Comparison of ENCODE assay signal across 11 mouse cellular contexts in genomic region chr2:26188517-26188916, GRCm38 (mm10). TPM values are rescaled to one million over a fixed set of nuclear protein-coding genes. Genes with fewer than 3 reads are reported as not detected.
A peak's percentile ranks its signal among the peaks of the same experiment; 100 is the strongest.
DNase-seq lines count a peak whose midpoint lies in the region; ATAC-seq and TF ChIP-seq lines count a peak whose summit lies in the region.
"Had no signal": no experiment of that assay in that cellular context is flagged by ENCODE, and none has a peak within 500 bp of the region (broad histone marks: within the 10 kb centered on the region; RNA-seq: fewer than 3 reads in every experiment).

No protein-coding gene starts in this region.

- peak; percentile 53 for ATAC-seq in intestine, embryonic 15.5 days
- peak; percentile 48; the same call in 1 of the 2 replicates for ATAC-seq in megakaryocyte-erythroid progenitor cell, adult 5-6 weeks (replicated peaks; ENCODE audit: low FRiP score, low TSS enrichment, poor library complexity, severe bottlenecking)
- no peak for ATAC-seq in forebrain, embryonic 14.5 days
- ATAC-seq in midbrain, embryonic 15.5 days (replicated peaks) = no peak
- ATAC-seq: hindbrain, embryonic 16.5 days had no signal

- H3K27ac ChIP-seq in intestine, embryonic 15.5 days = no peak overlapping the region
- H3K27ac ChIP-seq in forebrain, embryonic 14.5 days (ENCODE audit: low read depth, low read length) = no peak overlapping the region
- H3K27ac ChIP-seq in midbrain, embryonic 15.5 days = no peak overlapping the region
- H3K27ac ChIP-seq in layer of hippocampus, adult 2 months = no peak overlapping the region
- H3K27ac ChIP-seq: embryonic facial prominence, embryonic 12.5 days had no signal

- no peak overlapping the region for H3K9ac ChIP-seq in intestine, embryonic 15.5 days
- no peak overlapping the region for H3K9ac ChIP-seq in forebrain, embryonic 14.5 days (ENCODE audit: low read length)
- H3K9ac ChIP-seq in midbrain, embryonic 15.5 days = no peak overlapping the region
- H3K9ac ChIP-seq: embryonic facial prominence, embryonic 12.5 days had no signal

- no peaks in the 10 kb centered on the region for H3K36me3 ChIP-seq in intestine, embryonic 15.5 days
- no peaks in the 10 kb centered on the region for H3K36me3 ChIP-seq in forebrain, embryonic 14.5 days (ENCODE audit: control insufficient read depth, insufficient read depth, low read length)
- H3K36me3 ChIP-seq in midbrain, embryonic 15.5 days (replicated peaks) = no peaks in the 10 kb centered on the region
- H3K36me3 ChIP-seq: embryonic facial prominence, embryonic 12.5 days had no signal

- H3K4me3 ChIP-seq in intestine, embryonic 15.5 days (replicated peaks) = no peak overlapping the region
- H3K4me3 ChIP-seq in forebrain, embryonic 14.5 days (ENCODE audit: low read depth, low read length) = no peak overlapping the region
- H3K4me3 ChIP-seq in midbrain, embryonic 15.5 days = no peak overlapping the region
- no peak overlapping the region for H3K4me3 ChIP-seq in layer of hippocampus, adult 2 months
- H3K4me3 ChIP-seq: embryonic facial prominence, embryonic 12.5 days; megakaryocyte, embryonic 14.5 days had no signal

- no peak for TF ChIP-seq CTCF in layer of hippocampus, adult 2 months (conservative IDR thresholded peaks at IDR 0.05)

- peak; percentile 94 for DNase-seq in 416B (ENCODE audit: low read depth)
- peak; percentile 14 for DNase-seq in CD4-positive helper T cell, adult 2 months (ENCODE audit: low read depth, low spot score)
- DNase-seq in left cerebral cortex, adult 18-20 months (ENCODE audit: low spot score in 2 of 2) = no peak
- no peak for DNase-seq in forebrain, embryonic 14.5 days (ENCODE audit: low spot score)
- no peak for DNase-seq in layer of hippocampus, adult 2 months (ENCODE audit: low spot score in 2 of 2)

- peaks cover 32% of the 10 kb centered on the region for H3K27me3 ChIP-seq in intestine, embryonic 15.5 days (replicated peaks)
- H3K27me3 ChIP-seq in forebrain, embryonic 14.5 days (replicated peaks; ENCODE audit: control insufficient read depth, insufficient read depth, low read length) = no peaks in the 10 kb centered on the region
- H3K27me3 ChIP-seq in midbrain, embryonic 15.5 days (replicated peaks) = no peaks in the 10 kb centered on the region; the same call in 1 of the 2 replicates

- 0 out of 2 replicates have a peak, but pooled peaks cover 3% of the 10 kb centered on the region for H3K4me1 ChIP-seq in intestine, embryonic 15.5 days (replicated peaks)
- no peaks in the 10 kb centered on the region for H3K4me1 ChIP-seq in forebrain, embryonic 14.5 days (ENCODE audit: control insufficient read depth, insufficient read depth, low read length)
- no peaks in the 10 kb centered on the region for H3K4me1 ChIP-seq in midbrain, embryonic 15.5 days

- no peaks in the 10 kb centered on the region for H3K9me3 ChIP-seq in intestine, embryonic 15.5 days
- no peaks in the 10 kb centered on the region for H3K9me3 ChIP-seq in forebrain, embryonic 14.5 days (replicated peaks; ENCODE audit: control insufficient read depth, low read length)
- no peaks in the 10 kb centered on the region for H3K9me3 ChIP-seq in midbrain, embryonic 15.5 days
- H3K9me3 ChIP-seq: embryonic facial prominence, embryonic 12.5 days; megakaryocyte, embryonic 14.5 days had no signal

- WGBS in intestine, embryonic 15.5 days = 64% methylated on average over 5 of the region's 5 CpGs
- WGBS in forebrain, embryonic 14.5 days = 85% methylated on average over 5 of the region's 5 CpGs
- WGBS in midbrain, embryonic 15.5 days = 81% methylated on average over 5 of the region's 5 CpGs

- no peak overlapping the region for H3K4me2 ChIP-seq in intestine, embryonic 15.5 days (replicated peaks)
- no peak overlapping the region for H3K4me2 ChIP-seq in forebrain, embryonic 14.5 days (ENCODE audit: low read length)
- H3K4me2 ChIP-seq in midbrain, embryonic 15.5 days = no peak overlapping the region
- H3K4me2 ChIP-seq: embryonic facial prominence, embryonic 12.5 days had no signal

RNA-seq across cellular contexts. Expression of gene Lhx3, which starts 19.6 kb away (rescaled TPM):
- polyA plus RNA-seq in intestine, embryonic 15.5 days (2015; fragmentation: Nextera tagmentation; extraction: Ambion mirVana) = not detected in 2 replicates
- total RNA-seq in megakaryocyte-erythroid progenitor cell, adult 5-6 weeks (2014; fragmentation: Nextera tagmentation) = not detected in 2 replicates
- total RNA-seq in megakaryocyte-erythroid progenitor cell, adult 5-6 weeks (2017) = not detected in 2 replicates
- total RNA-seq in left cerebral cortex, adult 18-20 months (2021) = under 1 TPM in 1 of 2 experiments, not detected in 1; 0.40 TPM
- not detected in 2 replicates for polyA plus RNA-seq in forebrain, embryonic 14.5 days (2014; fragmentation: Nextera tagmentation; extraction: Ambion mirVana)
- 0.13 TPM in 1 of 2 replicates, not detected in the other for polyA plus RNA-seq in midbrain, embryonic 15.5 days (2015; fragmentation: Nextera tagmentation; extraction: Ambion mirVana)
- total RNA-seq in layer of hippocampus, adult 2 months (2021) = not detected

RNA-seq across cellular contexts. Expression of gene Qsox2, which starts 48.8 kb away (rescaled TPM):
- 23.2 and 26.9 TPM in 2 replicates for polyA plus RNA-seq in intestine, embryonic 15.5 days (2015; fragmentation: Nextera tagmentation; extraction: Ambion mirVana)
- total RNA-seq in megakaryocyte-erythroid progenitor cell, adult 5-6 weeks (2014; fragmentation: Nextera tagmentation) = 6.7 and 7.9 TPM in 2 replicates
- total RNA-seq in megakaryocyte-erythroid progenitor cell, adult 5-6 weeks (2017) = 5.4 and 6.2 TPM in 2 replicates
- total RNA-seq in left cerebral cortex, adult 18-20 months (2021) = 10 to 100 TPM; 20.5 to 23.1 TPM
- 10.6 and 12.2 TPM in 2 replicates for polyA plus RNA-seq in forebrain, embryonic 14.5 days (2014; fragmentation: Nextera tagmentation; extraction: Ambion mirVana)
- polyA plus RNA-seq in midbrain, embryonic 15.5 days (2015; fragmentation: Nextera tagmentation; extraction: Ambion mirVana) = 16.8 and 18.1 TPM in 2 replicates
- 10 to 100 TPM; 25.3 to 25.7 TPM for total RNA-seq in layer of hippocampus, adult 2 months (2021)

Comparison
In these comparisons a context has a peak if more than half of its experiments do, and no peak if none do; other contexts are left out.
1. DNase-seq: peak in 416B (single experiment) and CD4-positive helper T cell, adult 2 months (single experiment); none in left cerebral cortex, adult 18-20 months (0 of 2), forebrain, embryonic 14.5 days (single experiment) and layer of hippocampus, adult 2 months (0 of 2).
2. ATAC-seq: peak in intestine, embryonic 15.5 days (single experiment) and megakaryocyte-erythroid progenitor cell, adult 5-6 weeks (single experiment); none in forebrain, embryonic 14.5 days (single experiment) and midbrain, embryonic 15.5 days (single experiment).